Mouse (Mus musculus) cerebellum, adult 18-20 months (tissue): ENCODE measurements around the gene Wdr12.
A peak's percentile ranks its signal among the peaks of the same experiment; 100 is the strongest.
"Not testable (repeated sequence)": the region's sequence is repeated elsewhere in the genome, so short reads cannot be mapped to it uniquely, and the experiment has no call there.

ENCODE experiments used
- DNase-seq, 2 experiments: peaks; one replicate each; pipeline ENCODE4 v3.0.0; 2021

The Wdr12 gene

GRCm38 (mm10) chr1:60098024-60098781 is at the start of gene Wdr12, which contains the start of gene Carf:
Gene Wdr12 (minus strand): TSS chr1:60098645.
Gene Carf (plus strand): TSS chr1:60098247.
- peak; percentile 98 to 99 for DNase-seq

GRCm38 (mm10) chr1:60137346-60137745 is 38.9 kb upstream of the Wdr12 start:
- no peak for DNase-seq

GRCm38 (mm10) chr1:60117721-60118455 is 19.4 kb upstream of the Wdr12 start:
- no peak for DNase-seq

- no peak for DNase-seq
Observed at GRCm38 (mm10) chr1:60104582-60104981, 6.1 kb upstream of the Wdr12 start.

- DNase-seq, result peak; percentile 16 to 19
Observed at GRCm38 (mm10) chr1:60098839-60099238, 394 bp upstream of the Wdr12 start.

GRCm38 (mm10) chr1:60097277-60098023 is 995 bp downstream of the Wdr12 start:
- peak; percentile 68 to 71 for DNase-seq

- peak in 1 of 2 experiments; percentile 10 for DNase-seq
Observed at GRCm38 (mm10) chr1:60096572-60097276, 1.7 kb downstream of the Wdr12 start.

- no peak for DNase-seq
Observed at GRCm38 (mm10) chr1:60076411-60076810, 22.0 kb downstream of the Wdr12 start.

- DNase-seq, result no peak
Observed at GRCm38 (mm10) chr1:60075590-60075989, 22.9 kb downstream of the Wdr12 start.

- DNase-seq, result no peak
Observed at GRCm38 (mm10) chr1:60074935-60075334, 23.5 kb downstream of the Wdr12 start.

- DNase-seq, result not testable (repeated sequence)
Observed at GRCm38 (mm10) chr1:60070725-60071124, 27.7 kb downstream of the Wdr12 start.

GRCm38 (mm10) chr1:60056310-60056709 is 42.1 kb downstream of the Wdr12 start:
- DNase-seq, result no peak

- no peak for DNase-seq
Observed at GRCm38 (mm10) chr1:60054659-60055058, 43.8 kb downstream of the Wdr12 start.

- DNase-seq, result not testable (repeated sequence)
Observed at GRCm38 (mm10) chr1:60047481-60047880, 51.0 kb downstream of the Wdr12 start.

- DNase-seq, result no peak
Observed at GRCm38 (mm10) chr1:60044595-60044994, 53.9 kb downstream of the Wdr12 start.

- DNase-seq, result peak; percentile 74 to 82
Observed at GRCm38 (mm10) chr1:60042796-60043469, 55.5 kb downstream of the Wdr12 start, which contains the start of gene Ica1l. Gene Ica1l (minus strand): TSS chr1:60043184.

- peak; percentile 31 to 56 for DNase-seq
Observed at GRCm38 (mm10) chr1:60042398-60042795, 56.0 kb downstream of the Wdr12 start.

GRCm38 (mm10) chr1:60035044-60035443 is 63.4 kb downstream of the Wdr12 start:
- peak in 1 of 2 experiments; percentile 18 for DNase-seq
